Mouse (Mus musculus) monocyte, adult 5-6 weeks (primary cell): ENCODE measurements at regions not wholly inside any gene's neighbourhood (a gene's known extent, or its start where the extent isn't known, plus 50 kb on each side); places are given as distances from the start of the nearest gene placed in this dataset.
A peak's percentile ranks its signal among the peaks of the same experiment; 100 is the strongest.
"Not testable (repeated sequence)": the region's sequence is repeated elsewhere in the genome, so short reads cannot be mapped to it uniquely, and the experiment has no call there.

Experiments used
- ATAC-seq: fragments of 153-309, 156-312 bp; replicated peaks from 2 replicates; pipeline ENCODE4 v1.8.0; 2017; ENCODE audit warnings: mild to moderate bottlenecking; ENCODE audit not compliant: low TSS enrichment, insufficient number of reproducible peaks, severe bottlenecking, poor library complexity, low FRiP score

DNA sequence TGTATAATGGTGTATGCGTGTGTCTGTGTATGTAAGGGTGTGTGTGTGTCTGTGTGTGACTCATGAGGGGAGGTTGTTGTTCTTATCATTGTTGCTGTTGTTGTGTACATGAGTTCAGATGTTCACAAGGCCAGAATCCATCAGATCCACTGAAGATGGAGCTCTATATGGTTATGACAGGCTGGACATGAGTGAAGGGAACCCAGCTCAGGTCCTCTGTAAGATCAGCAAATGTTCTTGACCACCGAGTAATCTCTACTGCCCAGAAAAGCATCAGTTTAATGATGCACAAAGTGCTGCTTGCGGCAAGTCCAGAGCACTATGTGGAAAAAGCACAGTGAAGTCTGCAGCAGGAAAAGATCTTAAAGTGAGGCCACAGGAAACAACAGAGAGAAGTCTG lies 77.5 kb downstream of the Gm15319 start:
- not testable (repeated sequence) for ATAC-seq

DNA sequence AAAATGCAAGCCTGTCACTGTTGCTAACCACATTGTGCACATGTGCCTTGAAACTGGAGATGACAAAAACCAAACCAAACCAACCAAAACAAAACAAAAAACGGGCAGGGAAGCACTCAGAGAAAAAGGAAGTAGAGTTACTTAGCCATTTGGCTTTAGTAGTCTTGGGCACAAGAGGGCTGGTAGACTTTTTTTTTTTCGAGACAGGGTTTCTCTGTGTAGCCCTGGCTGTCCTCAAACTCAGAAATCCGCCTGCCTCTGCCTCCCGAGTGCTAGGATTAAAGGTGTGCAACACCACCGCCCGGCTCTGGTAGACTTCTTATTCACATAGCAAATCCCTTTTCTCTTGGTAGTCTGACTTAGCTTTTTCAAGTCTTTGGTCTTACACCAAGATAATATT lies 78.2 kb downstream of the Gm15319 start:
- not testable (repeated sequence) for ATAC-seq

DNA sequence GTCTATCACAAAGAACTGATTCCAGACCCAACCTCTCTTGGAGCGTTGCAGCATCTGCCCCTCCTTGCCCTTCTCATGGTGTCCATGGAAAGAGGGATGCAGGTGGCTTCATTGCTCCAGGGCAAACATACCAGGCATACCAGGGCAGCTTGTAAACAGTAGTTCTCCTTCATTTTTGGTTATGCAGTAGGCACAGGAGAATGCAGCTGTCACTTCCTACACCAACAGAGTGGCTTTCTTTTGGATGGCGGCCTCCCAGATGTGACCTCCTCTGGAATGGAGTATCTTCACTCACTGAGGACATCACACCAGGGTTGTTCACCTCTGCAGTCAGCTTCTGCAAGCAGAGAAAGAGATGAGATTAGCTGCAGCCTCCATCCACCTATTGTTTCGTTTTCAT lies 79.9 kb downstream of the Gm15319 start:
- not testable (repeated sequence) for ATAC-seq

DNA sequence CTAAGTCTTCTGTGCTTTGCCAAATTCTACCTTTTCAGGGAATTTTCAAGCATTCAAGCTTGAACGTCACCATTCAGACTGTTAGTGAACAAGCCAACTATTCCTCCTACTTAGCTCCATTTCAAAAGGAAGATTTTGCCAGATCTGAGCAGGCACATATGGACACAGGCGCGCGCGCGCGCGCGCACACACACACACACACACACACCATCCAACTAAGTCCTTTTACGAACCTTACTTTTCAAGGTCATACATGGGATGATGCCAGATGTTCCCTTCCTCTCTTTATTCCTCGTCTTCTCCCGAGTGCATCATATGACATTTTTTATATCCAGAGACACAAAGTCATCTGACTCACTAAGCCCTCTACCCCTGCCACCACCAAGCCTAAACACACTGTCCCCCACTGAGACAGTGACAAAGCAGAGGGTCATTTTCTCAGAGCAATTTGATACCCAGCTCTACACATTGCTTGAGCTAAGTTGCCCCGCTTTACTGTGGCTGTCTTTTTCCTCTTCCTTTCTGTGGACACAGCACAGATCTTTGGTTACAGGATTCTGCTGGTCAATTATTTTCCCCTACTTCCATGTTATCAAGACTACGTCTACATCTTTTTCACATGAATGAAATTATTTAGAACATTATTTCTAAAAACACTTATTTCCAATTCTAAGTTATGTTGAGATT lies 81.7 kb downstream of the Gm15319 start:
- not testable (repeated sequence) for ATAC-seq

DNA sequence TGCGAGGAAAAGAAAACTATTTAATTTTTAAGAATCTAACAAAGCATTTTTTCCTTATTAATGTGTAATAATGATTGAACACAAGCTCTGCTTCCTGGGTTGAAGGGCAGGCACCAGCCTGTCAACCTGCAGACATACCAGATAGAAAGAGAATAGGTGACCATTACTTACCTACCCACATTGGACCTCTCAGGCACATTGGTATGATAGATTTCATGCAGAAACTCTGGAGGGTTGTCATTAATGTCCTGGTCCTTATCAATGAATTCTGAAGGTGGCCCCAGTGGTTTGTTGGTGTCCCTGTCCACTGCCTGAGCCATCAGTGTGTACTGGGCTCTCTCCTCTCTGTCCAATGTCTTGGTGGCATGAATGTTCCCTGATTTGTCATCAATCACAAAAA lies 85.3 kb downstream of the Gm15319 start:
- not testable (repeated sequence) for ATAC-seq

DNA sequence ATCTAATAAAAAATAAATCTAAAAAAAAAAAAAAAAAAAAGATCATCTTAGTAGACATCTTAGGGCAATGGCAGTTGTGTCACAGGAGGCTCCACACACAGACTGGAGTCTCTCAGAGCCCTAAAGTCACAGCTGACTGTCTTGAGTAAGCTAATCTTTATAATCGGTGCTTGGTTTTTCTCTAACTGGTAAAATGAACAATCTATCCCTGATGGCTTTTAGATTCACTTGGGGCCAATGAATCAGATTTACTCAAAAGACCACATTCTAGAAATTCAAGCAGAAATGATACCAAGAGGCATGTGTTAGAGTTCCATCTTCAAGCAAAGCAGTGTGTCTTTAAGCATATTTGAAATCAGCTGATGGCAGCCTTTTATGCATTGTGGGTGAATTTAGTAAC lies 86.3 kb downstream of the Gm15319 start:
- ATAC-seq: not testable (repeated sequence)

DNA sequence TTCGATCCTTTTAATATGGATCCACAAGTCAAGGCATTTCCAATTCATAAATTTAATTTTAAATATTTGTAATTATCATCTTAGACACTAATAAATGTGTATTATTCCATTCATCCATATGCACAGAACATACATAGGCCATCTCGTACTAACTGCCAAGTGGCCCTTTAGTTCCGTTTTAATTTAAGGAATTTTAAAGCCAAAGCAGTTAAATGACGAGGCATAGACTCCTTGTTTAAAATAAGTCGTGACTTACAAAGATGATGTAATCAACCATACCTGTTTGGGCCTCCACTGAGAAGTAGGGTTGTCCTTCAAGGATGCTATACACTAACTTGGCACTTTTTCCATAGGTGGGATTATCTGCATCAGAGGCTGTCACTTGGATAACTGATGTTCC lies 89.2 kb downstream of the Gm15319 start:
- ATAC-seq: not testable (repeated sequence)

DNA sequence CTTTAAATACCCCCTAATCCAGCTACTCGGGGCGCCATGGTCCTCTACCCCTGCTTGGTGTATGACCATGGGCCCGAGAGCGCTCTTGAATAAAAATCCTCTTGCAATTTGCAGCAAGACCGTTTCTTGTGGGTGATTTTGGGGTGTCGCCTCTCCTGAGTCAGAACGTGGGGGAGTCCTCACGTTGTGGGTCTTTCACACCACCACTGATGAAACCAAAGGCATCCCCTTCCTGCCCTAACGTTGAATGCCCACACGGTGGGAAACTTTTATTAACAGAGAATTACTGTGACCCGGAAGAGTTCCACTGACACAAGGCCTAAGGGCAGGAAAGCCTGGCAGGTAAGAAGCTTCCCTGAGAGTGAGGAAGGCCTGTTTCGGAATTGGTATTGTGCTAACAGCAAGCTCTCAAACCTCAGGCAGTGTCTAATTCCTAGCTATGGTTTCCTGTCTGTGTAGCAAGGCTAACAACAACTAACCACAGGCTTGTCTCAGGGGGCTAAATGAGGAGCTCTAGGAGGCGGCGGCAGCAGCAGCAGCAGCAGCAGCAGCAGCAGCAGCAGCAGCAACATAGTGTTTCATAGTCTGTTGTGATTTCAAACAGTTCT lies 95.4 kb downstream of the Gm15319 start:
- ATAC-seq: not testable (repeated sequence)

DNA sequence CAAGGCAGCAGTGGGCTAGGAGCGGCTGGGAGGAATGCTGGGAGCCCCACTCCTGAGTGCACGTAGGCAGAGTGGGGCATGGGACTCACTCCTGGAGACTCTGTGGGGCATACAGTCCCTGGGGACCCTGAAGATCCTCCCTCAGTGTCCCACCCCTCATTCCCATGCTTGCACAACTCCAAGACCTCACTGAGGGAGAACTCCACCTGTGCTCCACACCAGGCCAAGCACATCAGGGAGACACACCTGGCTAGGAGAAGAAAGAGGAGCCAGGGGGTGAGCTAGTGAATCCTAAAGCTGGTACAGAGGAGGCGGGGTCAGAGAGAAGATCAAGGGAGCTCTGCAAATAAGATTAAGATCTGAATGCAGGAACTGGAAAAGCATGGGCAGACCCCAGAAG lies 96.2 kb downstream of the Gm15319 start:
- not testable (repeated sequence) for ATAC-seq

DNA sequence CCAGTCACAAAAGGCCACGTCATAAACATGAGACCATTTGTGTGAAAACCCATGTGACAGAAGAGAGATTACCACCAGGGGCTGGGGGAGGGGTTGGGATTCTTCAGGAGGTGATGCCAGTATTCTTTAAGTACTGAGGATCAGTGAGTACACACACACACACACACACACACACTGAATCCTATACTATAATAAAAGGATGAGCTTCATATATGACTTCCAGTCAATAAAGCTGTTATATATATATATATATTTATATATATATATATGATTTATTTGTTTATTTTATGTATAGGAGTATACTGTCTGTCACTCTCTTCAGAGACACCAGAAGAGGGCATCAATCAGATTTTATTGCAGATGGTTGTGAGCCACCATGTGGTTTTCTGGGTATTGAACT lies 98.4 kb downstream of the Gm15319 start:
- ATAC-seq: not testable (repeated sequence)

DNA sequence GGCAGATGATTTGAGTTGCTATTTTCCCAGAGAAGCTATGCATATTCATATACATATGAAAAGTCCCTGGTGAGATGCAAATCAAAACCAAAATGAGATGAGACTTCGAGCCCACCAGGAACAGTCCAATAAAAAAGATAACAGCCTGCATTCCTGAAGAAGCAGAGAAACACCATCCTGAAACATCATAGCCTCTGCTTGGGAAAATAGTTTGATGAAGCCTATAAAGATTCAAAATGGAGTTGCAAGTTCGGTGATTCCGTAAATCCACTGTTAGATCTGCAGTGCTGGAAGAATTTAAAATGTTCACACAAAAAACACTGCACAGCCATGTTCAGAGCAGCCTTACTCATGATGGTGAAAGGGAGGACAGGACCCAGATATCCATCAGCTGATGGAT lies 98.9 kb downstream of the Gm15319 start:
- ATAC-seq: not testable (repeated sequence)

DNA sequence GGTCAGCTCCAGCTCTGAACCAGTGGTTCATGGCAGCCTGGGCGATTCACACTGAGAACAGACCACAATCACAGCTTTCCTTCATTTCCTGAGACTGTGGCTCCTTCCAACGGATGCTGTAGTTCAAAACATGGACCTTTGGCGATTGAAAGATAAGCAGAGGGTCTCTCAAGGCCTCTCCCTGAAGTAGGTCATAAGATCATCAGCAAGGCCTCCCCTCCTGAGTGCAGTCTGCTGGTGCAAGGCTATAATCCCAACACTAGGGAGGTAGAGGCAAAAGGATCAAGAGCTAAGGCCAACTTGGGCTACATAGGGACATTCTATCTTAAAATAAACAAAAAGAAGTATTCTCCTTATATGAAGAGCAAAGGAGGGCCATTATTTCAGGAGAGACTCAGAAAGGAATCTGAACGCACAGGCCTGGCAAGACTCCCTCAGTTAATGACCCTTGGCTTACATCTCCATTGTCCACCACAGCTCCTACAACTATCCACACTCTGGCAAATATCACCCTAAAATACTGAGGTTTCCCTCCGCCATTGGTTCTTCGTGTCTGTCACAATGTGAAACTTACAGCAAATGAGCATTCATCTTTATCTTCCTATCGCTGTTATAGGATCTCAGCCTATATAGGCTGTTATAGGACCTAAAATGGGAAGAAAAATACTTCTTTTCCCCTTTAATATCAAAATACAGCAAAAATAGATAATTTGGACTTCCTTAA lies 100.0 kb downstream of the Gm15319 start:
- ATAC-seq: 0 out of 2 replicates have a peak, but pooled peaks have one; percentile 50

DNA sequence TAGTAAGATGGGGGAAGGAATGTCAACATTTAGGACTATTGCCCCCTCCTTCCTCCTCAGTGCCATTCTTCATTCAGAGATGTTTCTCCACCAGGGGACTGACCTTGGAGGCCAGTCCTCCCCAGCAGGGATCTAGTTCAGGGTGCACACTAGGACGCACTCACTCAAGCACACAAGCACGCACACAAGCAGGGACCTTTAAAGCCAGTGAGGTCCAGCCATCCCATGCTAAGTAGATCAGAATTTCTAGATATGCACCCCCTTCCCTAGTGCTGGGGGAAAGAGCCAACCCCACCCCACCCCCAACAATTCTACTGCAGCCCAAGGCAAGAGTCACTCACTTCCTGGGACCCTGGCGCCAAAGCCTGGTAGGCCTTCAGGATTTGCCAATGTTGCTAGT lies 100.8 kb downstream of the Gm15319 start:
- not testable (repeated sequence) for ATAC-seq

DNA sequence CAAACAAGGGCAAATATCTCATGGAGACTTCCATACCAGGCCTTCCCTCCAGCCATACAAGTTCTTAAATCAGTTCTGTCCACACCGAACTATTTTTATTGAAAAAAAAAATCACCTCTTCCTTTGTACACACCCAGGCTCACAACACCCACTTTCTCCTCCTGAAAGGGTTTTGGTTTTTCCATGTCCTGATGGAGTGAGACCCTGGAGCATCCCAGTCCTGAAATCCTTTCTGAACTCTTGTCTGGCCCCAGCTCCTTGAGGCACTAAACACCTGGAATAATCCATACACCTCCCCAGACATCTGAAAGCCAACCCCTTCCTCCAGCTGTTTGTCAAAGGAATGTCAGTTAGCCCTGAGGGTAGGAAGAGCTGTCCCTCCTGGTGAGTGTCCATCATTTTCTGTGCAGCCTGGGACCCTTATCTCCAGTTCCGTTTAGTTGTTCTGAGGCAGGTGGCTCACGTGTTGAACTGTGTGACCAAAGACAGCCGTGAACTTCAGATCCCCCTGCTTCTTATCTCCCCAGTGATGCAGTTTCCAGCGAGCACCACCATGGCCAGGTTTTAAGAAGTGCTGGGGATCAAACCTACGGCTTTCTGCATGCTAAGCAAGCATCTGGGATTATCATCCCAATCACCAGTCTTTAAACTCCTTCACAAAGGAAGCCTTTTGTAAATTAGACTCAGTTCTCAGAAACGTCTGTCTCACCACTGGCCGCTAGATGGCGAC lies 101.4 kb downstream of the Gm15319 start:
- ATAC-seq: peak; percentile 68

DNA sequence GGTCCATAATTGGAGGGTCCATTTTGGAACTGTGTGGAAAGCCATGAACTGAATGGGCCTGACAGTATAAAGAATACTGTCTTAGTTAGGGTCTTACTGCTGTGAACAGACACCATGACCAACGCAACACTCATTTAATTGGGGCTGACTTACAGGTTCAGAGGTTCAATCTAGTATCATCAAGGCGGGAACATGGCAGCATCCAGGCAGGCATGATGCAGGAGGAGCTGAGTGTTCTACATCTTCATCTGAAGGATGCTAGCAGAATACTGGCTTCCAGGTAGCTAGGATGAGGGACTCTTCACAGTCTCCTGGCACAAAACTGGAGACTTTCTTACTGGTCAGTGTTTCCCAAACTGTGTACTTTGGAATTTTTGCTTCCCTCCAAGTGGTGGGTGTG lies 102.0 kb downstream of the Gm15319 start:
- not testable (repeated sequence) for ATAC-seq

DNA sequence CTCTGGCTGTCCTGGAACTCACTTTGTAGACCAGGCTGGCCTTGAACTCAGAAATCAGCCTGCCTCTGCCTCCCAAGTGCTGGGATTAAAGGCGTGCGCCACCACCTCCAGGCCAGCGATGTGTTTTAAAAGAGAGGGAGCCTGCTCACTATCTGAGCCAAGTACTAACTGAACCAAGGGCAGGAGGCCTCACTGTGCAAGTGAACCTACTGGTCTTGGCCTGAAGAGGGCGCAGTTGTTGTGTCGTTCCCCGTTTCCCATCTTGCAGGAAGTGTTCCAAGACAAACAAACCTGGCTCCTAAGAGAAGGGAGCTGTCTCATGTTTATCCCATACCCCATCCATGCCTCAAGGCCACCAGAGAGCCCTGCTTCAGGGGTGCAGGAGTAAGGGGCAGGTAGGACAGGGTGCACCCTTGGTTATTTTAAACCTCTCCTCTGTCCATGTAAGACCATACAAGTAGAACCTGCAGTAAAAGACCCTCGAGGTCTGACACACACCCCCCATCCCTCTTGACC lies 102.8 kb downstream of the Gm15319 start:
- ATAC-seq: 0 out of 2 replicates have a peak, but pooled peaks have one; percentile 53

DNA sequence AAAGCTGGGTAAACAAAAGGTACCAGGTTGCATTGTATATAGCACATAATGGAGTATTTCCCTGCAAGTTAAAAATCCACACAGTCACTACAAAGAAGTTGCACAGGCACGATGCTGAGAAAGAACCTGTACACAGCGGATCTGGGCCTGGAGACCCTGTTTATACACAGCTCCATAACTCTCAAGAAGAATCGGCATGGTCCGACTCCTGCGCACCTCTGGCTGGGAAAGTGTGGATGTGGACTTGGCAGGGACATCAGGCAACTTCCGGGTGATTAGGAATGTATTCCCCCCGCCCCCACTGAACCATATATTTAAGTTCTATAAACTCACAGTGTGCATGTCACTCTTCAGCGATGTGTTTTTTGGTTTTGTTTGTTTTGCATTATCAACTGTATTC lies 103.3 kb downstream of the Gm15319 start:
- ATAC-seq: not testable (repeated sequence)
